Mouse (Mus musculus) spleen, postnatal 14 days (tissue): ENCODE results near the gene Hspbap1.
A peak's percentile ranks its signal among the peaks of the same experiment; 100 is the strongest.

Experiments used
- DNase-seq, 2 experiments: peaks; one replicate each; pipeline ENCODE4 v3.0.0; 2021 to 2022; ENCODE audit warnings: low spot score in 2 of 2

Hspbap1 gene

GRCm38 (mm10) chr16:35763590-35764296 lies 6.4 kb upstream of the Hspbap1 start:
- DNase-seq = no peak

GRCm38 (mm10) chr16:35764941-35765340 lies 5.2 kb upstream of the Hspbap1 start:
- DNase-seq = no peak

- no peak for DNase-seq
Observed at GRCm38 (mm10) chr16:35765449-35765848, 4.7 kb upstream of the Hspbap1 start.

- DNase-seq = no peak
Observed at GRCm38 (mm10) chr16:35766366-35766765, 3.8 kb upstream of the Hspbap1 start.

- DNase-seq = no peak
Observed at GRCm38 (mm10) chr16:35768469-35768784, 1.7 kb upstream of the Hspbap1 start.

GRCm38 (mm10) chr16:35768785-35769642 lies 1.2 kb upstream of the Hspbap1 start, which contains the start of gene Dirc2:
Gene Dirc2 (minus strand): TSS chr16:35769356.
- DNase-seq = peak; percentile 58 to 60

- DNase-seq = no peak
Observed at GRCm38 (mm10) chr16:35771141-35771540, 966 bp downstream of the Hspbap1 start.

GRCm38 (mm10) chr16:35771606-35772005 lies 1.4 kb downstream of the Hspbap1 start:
- no peak for DNase-seq

- DNase-seq = no peak
Observed at GRCm38 (mm10) chr16:35772598-35772997, 2.4 kb downstream of the Hspbap1 start.

GRCm38 (mm10) chr16:35775835-35776234 lies 5.7 kb downstream of the Hspbap1 start:
- no peak for DNase-seq

GRCm38 (mm10) chr16:35776737-35777136 lies 6.6 kb downstream of the Hspbap1 start:
- DNase-seq = no peak

GRCm38 (mm10) chr16:35777768-35778167 lies 7.6 kb downstream of the Hspbap1 start:
- DNase-seq = no peak

GRCm38 (mm10) chr16:35779681-35780080 lies 9.5 kb downstream of the Hspbap1 start:
- DNase-seq = no peak

- no peak for DNase-seq
Observed at GRCm38 (mm10) chr16:35781096-35781495, 10.9 kb downstream of the Hspbap1 start.

GRCm38 (mm10) chr16:35781651-35782050 lies 11.5 kb downstream of the Hspbap1 start:
- DNase-seq = no peak

GRCm38 (mm10) chr16:35782451-35783206 lies 12.5 kb downstream of the Hspbap1 start:
- no peak for DNase-seq

- no peak for DNase-seq
Observed at GRCm38 (mm10) chr16:35783207-35783573, 13.0 kb downstream of the Hspbap1 start.

GRCm38 (mm10) chr16:35784134-35784725 lies 14.1 kb downstream of the Hspbap1 start:
- no peak for DNase-seq

- DNase-seq = no peak
Observed at GRCm38 (mm10) chr16:35787163-35787562, 17.0 kb downstream of the Hspbap1 start.

GRCm38 (mm10) chr16:35787568-35788189 lies 17.5 kb downstream of the Hspbap1 start:
- DNase-seq = no peak

- no peak for DNase-seq
Observed at GRCm38 (mm10) chr16:35788330-35788729, 18.2 kb downstream of the Hspbap1 start.
